Mouse (Mus musculus) layer of hippocampus, adult 6 months (tissue): ENCODE data around the gene Slc22a21. TPM values are rescaled to one million over a fixed set of nuclear protein-coding genes. Genes with fewer than 3 reads are reported as not detected.

ENCODE experiments used
- long read RNA-seq, 2 experiments: library from polyadenylated mRNA; unstranded; transcript quantifications; one replicate each; pipeline ENCODE4 v2.0.0; 2019 to 2020
- polyA plus RNA-seq: library from polyadenylated mRNA; unstranded; fragments of <200 nt; fragmentation: Nextera tagmentation; gene quantifications from 2 replicates; pipeline ENCODE4 v1.2.3, GENCODE M21; 2021

Slc22a21 gene
- polyA plus RNA-seq: 0.90 and 1.4 TPM in 2 replicates
- long read RNA-seq, experiment 1, partial matches to known transcripts: 1 of 3 reads
- long read RNA-seq, experiment 1, other reads (novel, unspliced or antisense): 2 of 3 reads
- long read RNA-seq, experiment 2, partial matches to known transcripts: 0 of 13 reads
- long read RNA-seq, experiment 2, other reads (novel, unspliced or antisense): 10 of 13 reads

DNA sequence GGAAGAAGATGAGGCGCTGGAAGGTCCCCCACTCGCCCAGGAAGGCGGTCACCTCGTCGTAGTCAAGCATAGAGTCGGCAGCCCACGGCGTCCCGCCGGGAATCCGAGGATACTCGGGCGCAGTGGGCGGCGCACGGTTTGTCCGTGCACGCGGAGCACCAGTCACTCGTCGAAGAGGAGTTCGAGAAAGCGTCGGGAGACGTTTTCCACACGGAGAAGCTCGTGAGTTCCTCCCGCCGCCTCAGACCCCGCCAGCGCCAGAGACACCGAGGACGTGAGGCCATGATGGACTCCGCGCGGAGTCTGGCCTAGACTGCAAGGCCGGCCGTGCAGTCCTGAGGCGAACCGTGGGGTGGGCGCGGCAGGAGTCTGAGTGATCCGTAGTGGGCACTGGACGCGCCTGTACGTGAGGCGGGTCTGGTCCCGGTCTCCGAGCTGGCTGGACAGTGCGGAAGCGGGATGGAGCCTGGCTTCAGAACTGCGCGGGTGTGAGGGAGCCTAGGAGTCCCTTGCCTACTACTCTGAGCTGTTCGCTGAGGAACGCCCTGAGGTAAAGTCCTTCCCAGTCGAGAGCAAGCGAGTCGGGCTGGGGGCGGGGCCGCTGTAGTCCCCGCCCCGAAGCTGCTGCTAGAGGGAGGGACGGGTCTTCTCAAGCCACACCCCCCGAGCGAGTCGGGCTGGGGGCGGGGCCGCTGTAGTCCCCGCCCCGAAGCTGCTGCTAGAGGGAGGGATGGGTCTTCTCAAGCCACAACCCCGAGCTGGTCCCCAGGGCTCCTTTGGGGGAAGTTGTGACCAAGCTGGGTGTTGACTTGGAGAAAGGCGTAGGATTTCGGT, at the start of gene Slc22a21:
Slc22a21 (minus strand) TSS at position 545 of the 834 bp plus-strand sequence.

GRCm38 (mm10) chr11:54028044-54028951, 48.2 kb upstream of the Slc22a21 start, which contains the start of gene Slc22a4:
Slc22a4 (minus strand) TSS chr11:54028090.

Other genes starting within 250 kb of the Slc22a21 start
- 6.1 and 7.3 TPM in 2 replicates for gene Irf1, start 210.3 kb downstream of the Slc22a21 start, polyA plus RNA-seq
- 0.16 and 1.3 TPM in 2 replicates for gene Gm17334, start 207.1 kb downstream of the Slc22a21 start, polyA plus RNA-seq
- 3.6 and 4.5 TPM in 2 replicates for gene Gm12216, start 121.1 kb downstream of the Slc22a21 start, polyA plus RNA-seq
- 2.9 and 5.3 TPM in 2 replicates for gene Slc22a5, start 88.7 kb downstream of the Slc22a21 start, polyA plus RNA-seq
- gene Slc22a4, start 47.8 kb upstream of the Slc22a21 start, polyA plus RNA-seq: 9.8 and 10.2 TPM in 2 replicates
- gene Pdlim4, start 88.7 kb upstream of the Slc22a21 start, polyA plus RNA-seq: 48.0 and 54.4 TPM in 2 replicates
- 9.9 and 11.2 TPM in 2 replicates for gene P4ha2, start 119.8 kb upstream of the Slc22a21 start, polyA plus RNA-seq